Mouse (Mus musculus) cortical plate, adult 2 months (tissue): ENCODE data around the gene Ung.

Experiments
- CTCF ChIP-seq: fragments of 200-500 bp; IDR thresholded peaks from 2 replicates; pipeline ENCODE4 v1.5.1; 2011; ENCODE audit warnings: mild to moderate bottlenecking, control low read depth, low read length; ENCODE audit not compliant: insufficient read depth; ENCODE audit errors: extremely low read depth
- POLR2A ChIP-seq: fragments of 200-500 bp; IDR thresholded peaks from 2 replicates; pipeline ENCODE4 v1.6.1; 2011; ENCODE audit warnings: mild to moderate bottlenecking, low read length, control low read depth; ENCODE audit not compliant: insufficient read depth; ENCODE audit errors: extremely low read depth

DNA sequence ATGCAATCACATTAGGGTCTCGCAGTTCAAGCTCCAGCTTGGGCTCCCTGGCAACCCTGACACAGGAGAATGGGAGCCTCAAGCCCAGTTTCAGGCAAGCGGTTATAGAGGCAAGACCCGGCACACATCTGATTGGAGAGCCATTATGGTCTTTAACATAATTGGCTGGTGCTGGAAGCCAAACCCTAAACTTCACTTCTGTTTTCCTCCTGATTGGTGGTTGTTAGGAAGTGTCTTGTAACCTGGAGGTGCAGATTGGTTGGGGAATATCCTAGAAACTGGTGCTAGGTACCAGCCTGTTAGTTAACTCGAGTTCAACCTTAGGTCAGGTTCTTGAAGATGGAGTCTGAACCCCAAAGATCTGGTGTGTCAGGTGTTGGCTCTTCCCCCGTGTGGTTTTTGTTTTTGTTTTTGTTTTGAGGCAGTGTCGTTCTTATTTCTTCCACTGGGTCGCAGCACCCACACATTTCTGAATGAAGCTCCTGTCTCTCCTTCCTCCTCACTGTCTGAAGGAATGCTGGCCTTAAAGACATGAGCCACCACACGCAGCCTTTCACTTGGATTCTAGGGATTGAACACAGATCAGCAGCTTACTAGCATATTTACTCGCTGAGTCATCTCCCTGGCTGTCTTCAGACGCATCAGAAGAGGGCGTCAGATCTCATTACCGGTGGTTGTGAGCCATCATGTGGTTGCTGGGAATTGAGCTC lies 32.1 kb downstream of the Ung start:
- TF ChIP-seq POLR2A = no peak
- TF ChIP-seq CTCF = peak; percentile 24; the same call in 1 of the 2 replicates
